Mouse (Mus musculus) small intestine, adult 2 months (tissue): Measurements from ENCODE around the gene Phactr2. TPM values are rescaled to one million over a fixed set of nuclear protein-coding genes. Genes with fewer than 3 reads are reported as not detected.
"Not testable (repeated sequence)": the region's sequence is repeated elsewhere in the genome, so short reads cannot be mapped to it uniquely, and the experiment has no call there.

Experiments used
- H3K27ac ChIP-seq: fragments of 200-500 bp; 2 replicates; pipeline ENCODE4 v1.5.1; 2012; ENCODE audit warnings: low read depth, low read length, control low read depth, inconsistent platforms; ENCODE audit not compliant: insufficient read depth
- H3K27me3 ChIP-seq: fragments of 200-500 bp; 2 replicates; pipeline ENCODE4 v1.6.1; 2012; ENCODE audit warnings: mild to moderate bottlenecking, moderate library complexity, low read length, inconsistent platforms; ENCODE audit not compliant: control insufficient read depth, insufficient read depth
- H3K36me3 ChIP-seq: fragments of 200-500 bp; 2 replicates; pipeline ENCODE4 v1.6.1; 2012; ENCODE audit warnings: mild to moderate bottlenecking, low read length, control low read depth, inconsistent platforms; ENCODE audit not compliant: control insufficient read depth, insufficient read depth
- H3K4me1 ChIP-seq: fragments of 200-500 bp; 2 replicates; pipeline ENCODE4 v1.6.1; 2012; ENCODE audit warnings: low read length, inconsistent platforms, mixed read lengths; ENCODE audit not compliant: control insufficient read depth, insufficient read depth, insufficient read length
- H3K4me3 ChIP-seq: fragments of 200-500 bp; 2 replicates; pipeline ENCODE4 v1.5.1; 2012; ENCODE audit warnings: low read depth, mild to moderate bottlenecking, control low read depth, inconsistent platforms, low read length, moderate library complexity
- CTCF ChIP-seq: fragments of 200-500 bp; IDR thresholded peaks from 2 replicates; pipeline ENCODE4 v1.5.1; 2012; ENCODE audit warnings: low read depth, mild to moderate bottlenecking, control low read depth, inconsistent platforms, low read length, moderate library complexity, mixed read lengths; ENCODE audit not compliant: insufficient replicate concordance, insufficient read length; ENCODE audit errors: extremely low read depth
- POLR2A ChIP-seq: fragments of 200-500 bp; IDR thresholded peaks from 2 replicates; pipeline ENCODE4 v1.6.1; 2012; ENCODE audit warnings: low read depth, mild to moderate bottlenecking, control low read depth, inconsistent platforms, low read length, moderate library complexity
- WGBS: fragments of 180-500 bp; shearing (Covaris S2); methylation state at CpG from one replicate; pipeline ENCODE4 v1.1.7; 2018; 5-methylcytosine and 5-hydroxymethylcytosine counted together
- polyA plus RNA-seq: library from polyadenylated mRNA; depleted of rRNA; stranded (reverse); fragments of >200 nt; gene quantifications from 2 replicates; pipeline ENCODE4 v1.2.3, GENCODE M21; 2012

The Phactr2 gene
- polyA plus RNA-seq, 1 experiment = 4.5 TPM

GRCm38 (mm10) chr10:13199234-13199633, 275.0 kb downstream of the Phactr2 start:
- Histone ChIP-seq H3K27me3 (no peaks in the 10 kb centered on the region), H3K27ac (no peak overlapping the region), H3K4me3 (no peak overlapping the region), H3K4me1 (no peaks in the 10 kb centered on the region), H3K36me3 (no peaks in the 10 kb centered on the region)
- WGBS = 81% methylated on average over 1 of the region's 1 CpGs
- TF ChIP-seq POLR2A = no peak
- no peak for TF ChIP-seq CTCF

GRCm38 (mm10) chr10:13196872-13197507, 277.2 kb downstream of the Phactr2 start:
- no peak for TF ChIP-seq CTCF
- TF ChIP-seq POLR2A = no peak
- Histone ChIP-seq H3K4me1 (peaks cover 2% of the 10 kb centered on the region; the same call in 1 of the 2 replicates), H3K36me3 (no peaks in the 10 kb centered on the region), H3K27me3 (no peaks in the 10 kb centered on the region), H3K27ac (no peak overlapping the region), H3K4me3 (no peak overlapping the region)
- WGBS = 43% methylated on average over 8 of the region's 8 CpGs

- 83% methylated on average over 7 of the region's 7 CpGs for WGBS
- not testable (repeated sequence) for H3K27ac ChIP-seq, H3K4me3 ChIP-seq, H3K27me3 ChIP-seq, H3K36me3 ChIP-seq
- H3K4me1 ChIP-seq = peaks cover 11% of the 10 kb centered on the region; the same call in 1 of the 2 replicates
Observed at GRCm38 (mm10) chr10:13193496-13193895, 280.7 kb downstream of the Phactr2 start.

- WGBS = under 1% methylated on average over 43 of the region's 43 CpGs
- Histone ChIP-seq H3K27me3 (no peaks in the 10 kb centered on the region), H3K27ac (peak within 1 kb of the TSS; percentile 99), H3K4me3 (peak within 1 kb of the TSS; percentile 90), H3K4me1 (peaks cover 11% of the 10 kb centered on the region; the same call in 1 of the 2 replicates), H3K36me3 (peaks cover 5% of the 10 kb centered on the region)
- TF ChIP-seq CTCF (no peak), POLR2A (no peak; the same call in 1 of the 2 replicates)
Observed at GRCm38 (mm10) chr10:13192731-13193351, 281.4 kb downstream of the Phactr2 start, which contains the start of gene Ltv1. TSS of gene Ltv1 (minus strand) at chr10:13193168.

GRCm38 (mm10) chr10:13189881-13190280, 284.3 kb downstream of the Phactr2 start:
- TF ChIP-seq POLR2A (no peak), CTCF (no peak)
- WGBS = 36% methylated on average over 5 of the region's 5 CpGs
- Histone ChIP-seq H3K27me3 (no peaks in the 10 kb centered on the region), H3K36me3 (peaks cover 15% of the 10 kb centered on the region), H3K4me3 (no peak overlapping the region), H3K4me1 (peaks cover 11% of the 10 kb centered on the region; the same call in 1 of the 2 replicates), H3K27ac (peak overlapping the region; percentile 59)

- Histone ChIP-seq H3K36me3 (peaks cover 35% of the 10 kb centered on the region), H3K4me1 (peaks cover 9% of the 10 kb centered on the region; the same call in 1 of the 2 replicates), H3K27ac (no peak overlapping the region), H3K4me3 (no peak overlapping the region), H3K27me3 (no peaks in the 10 kb centered on the region)
- 85% methylated on average over 3 of the region's 3 CpGs for WGBS
- TF ChIP-seq POLR2A (no peak), CTCF (no peak)
Observed at GRCm38 (mm10) chr10:13186754-13187153, 287.5 kb downstream of the Phactr2 start.

- TF ChIP-seq POLR2A = no peak
- TF ChIP-seq CTCF = no peak
- Histone ChIP-seq H3K27ac (no peak overlapping the region), H3K36me3 (peaks cover 46% of the 10 kb centered on the region), H3K27me3 (no peaks in the 10 kb centered on the region), H3K4me3 (no peak overlapping the region), H3K4me1 (no peaks in the 10 kb centered on the region)
- 78% methylated on average over 4 of the region's 4 CpGs for WGBS
Observed at GRCm38 (mm10) chr10:13184170-13184766, 289.9 kb downstream of the Phactr2 start.
